Mouse (Mus musculus) T-cell, adult 2 months (primary cell): ENCODE measurements around the gene Ear1.
"Not testable (repeated sequence)": the region's sequence is repeated elsewhere in the genome, so short reads cannot be mapped to it uniquely, and the experiment has no call there.

ENCODE experiments used
- DNase-seq: peaks from one replicate; pipeline ENCODE4 v3.0.0; 2022; ENCODE audit warnings: low spot score

The Ear1 gene

DNA sequence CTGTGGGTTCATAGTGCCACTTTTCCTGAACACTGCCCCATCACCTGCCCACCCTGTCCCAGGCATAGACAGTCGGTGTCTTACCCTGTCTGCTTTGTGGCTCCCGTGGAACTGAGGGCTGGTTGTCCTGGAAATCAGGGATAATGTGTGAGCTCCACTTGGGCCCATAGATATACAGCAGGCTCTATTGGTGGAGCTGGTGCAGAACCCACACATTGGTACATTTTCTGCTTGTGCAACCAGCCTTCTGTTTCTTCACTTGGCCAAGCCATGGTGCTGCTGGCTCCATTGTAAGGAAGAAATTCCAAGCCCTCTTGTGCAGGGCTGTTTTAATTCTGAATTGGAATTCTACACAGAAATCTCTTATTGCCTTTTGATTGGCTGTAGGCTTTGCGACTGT is at the start of gene Ear1:
Ear1 (minus strand) TSS at position 101 of the 400 bp plus-strand sequence.
- not testable (repeated sequence) for DNase-seq

DNA sequence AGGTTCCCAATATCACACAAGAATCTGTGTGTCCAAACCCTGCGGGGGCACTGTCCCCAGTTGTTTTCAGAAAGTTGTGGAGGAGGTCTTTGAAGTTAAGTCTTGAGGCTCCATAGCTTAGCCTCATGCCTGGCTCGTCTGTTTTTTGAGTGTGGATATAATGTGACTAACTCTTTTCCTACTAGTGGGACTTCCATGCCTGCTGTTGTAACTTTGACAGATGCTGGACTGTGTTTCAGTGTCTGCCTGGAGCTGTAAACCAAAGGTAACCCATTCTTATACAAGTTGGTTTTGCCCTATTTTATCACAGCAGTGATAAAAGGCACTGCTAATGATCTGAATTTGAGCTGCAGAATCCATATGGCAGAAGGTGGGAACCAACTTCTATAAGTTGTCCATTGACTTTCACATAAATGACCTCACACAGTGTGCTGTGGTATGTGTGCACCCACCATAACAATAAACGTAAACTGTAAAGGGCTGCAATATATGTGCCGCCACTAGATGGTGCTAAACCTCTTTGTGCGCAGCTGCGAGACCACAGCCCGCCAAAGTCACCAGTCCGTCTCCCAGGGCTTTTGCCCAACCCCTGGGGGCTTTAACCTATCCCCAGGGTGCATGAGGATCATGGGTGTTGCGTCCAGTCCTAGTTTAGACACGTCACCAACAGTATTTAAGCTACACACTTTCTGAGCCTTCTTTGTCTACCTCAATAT is 49.5 kb upstream of the Ear1 start, which contains the start of gene Gm8113:
Gm8113 (plus strand) TSS at position 703 of the 716 bp plus-strand sequence.
- peak; percentile 27 for DNase-seq

DNA sequence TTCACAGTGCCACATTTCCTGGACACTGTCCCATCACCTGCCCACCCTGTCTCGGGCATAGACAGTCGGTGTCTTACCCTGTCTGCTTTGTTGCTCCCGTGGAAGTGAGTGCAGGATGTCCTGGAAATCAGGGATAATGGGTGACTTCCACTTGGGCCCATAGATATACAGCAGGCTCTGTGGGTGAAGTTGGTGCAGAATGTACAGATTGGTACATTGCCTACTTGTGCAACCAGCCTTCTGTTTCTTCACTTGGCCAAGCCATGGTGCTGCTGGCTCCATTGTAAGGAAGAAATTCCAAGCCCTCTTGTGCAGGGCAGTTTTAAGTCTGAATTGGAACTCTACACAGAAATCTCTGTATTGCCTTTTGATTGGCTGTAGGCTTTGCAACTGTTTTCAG is 48.1 kb upstream of the Ear1 start, which contains the start of gene Ear10:
Ear10 (minus strand) TSS at position 101 of the 400 bp plus-strand sequence.
- not testable (repeated sequence) for DNase-seq

DNA sequence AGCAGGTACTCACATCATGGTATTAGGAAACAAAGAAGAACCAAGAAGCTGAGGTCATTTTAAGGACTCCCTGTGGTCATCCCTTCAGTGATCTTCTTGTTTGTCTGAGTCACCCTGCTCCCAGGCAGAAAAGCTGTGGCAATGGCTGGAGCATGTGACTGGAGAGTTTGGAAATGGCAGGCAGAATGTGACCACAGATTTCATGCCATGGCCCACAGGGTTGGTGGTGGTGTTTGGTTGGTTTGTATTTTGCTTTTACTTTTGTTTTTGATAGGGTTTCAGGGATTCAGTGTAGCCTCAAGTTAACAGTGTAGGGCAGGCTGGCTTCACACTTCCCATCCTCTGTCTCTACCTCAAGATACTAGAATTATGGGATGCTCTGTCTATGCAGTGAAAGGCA is 42.9 kb upstream of the Ear1 start:
- DNase-seq, result not testable (repeated sequence)

DNA sequence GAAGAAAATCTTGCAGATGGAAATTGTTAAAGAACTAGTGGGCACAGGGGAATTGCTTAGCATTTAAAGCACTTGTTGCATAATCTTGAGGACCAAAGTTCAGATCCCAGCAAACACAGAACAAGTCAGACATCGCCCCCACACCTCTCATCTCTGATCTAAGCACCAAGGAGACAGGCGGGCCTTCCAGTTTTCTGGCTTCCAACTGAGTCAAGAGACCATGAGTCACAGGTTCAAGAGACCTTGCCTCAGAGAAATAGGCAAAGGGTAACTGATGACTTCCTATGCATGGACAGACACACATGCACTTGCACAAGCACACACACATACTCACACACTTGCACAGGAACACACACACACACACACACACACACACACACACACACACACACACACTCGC is 23.3 kb upstream of the Ear1 start:
- DNase-seq, result not testable (repeated sequence)

DNA sequence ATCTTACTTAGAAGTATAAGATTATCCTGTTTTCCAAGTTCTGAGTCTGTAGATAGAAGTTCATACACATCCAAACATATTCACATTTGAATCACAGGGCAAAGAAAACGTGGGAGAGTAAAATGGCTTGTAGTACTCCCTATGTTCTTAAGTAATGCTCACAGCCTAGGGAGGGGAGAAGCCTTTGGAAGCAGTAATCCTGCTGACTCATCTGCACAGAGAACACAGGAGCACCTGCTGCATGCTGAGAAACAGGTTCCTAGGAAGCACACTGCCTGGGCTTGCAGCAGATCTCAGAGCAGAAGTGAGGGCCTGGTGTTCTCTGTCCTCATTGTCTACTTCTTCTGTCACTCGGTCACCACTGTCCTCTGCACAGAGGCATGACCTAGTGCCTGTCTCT is 20.0 kb upstream of the Ear1 start:
- DNase-seq, result not testable (repeated sequence)

DNA sequence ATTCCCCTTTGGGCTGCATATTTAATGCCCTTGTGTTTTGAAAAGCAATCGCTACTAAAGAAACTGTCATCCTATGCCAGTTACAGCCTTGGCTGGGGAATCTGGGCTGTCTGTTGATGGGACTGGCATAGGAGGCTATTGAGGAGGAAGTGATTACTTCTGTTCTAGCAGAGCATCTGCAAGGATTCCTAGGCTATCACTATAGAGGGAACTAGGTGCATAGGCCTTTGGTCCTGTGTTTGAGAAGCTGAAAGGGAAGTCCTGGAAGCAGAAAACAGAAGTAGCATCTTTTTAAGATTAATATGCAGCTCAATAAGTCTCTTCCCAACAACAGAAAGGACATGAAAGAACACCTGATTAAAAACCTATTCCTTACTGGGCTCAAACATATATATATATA is 16.0 kb upstream of the Ear1 start:
- not testable (repeated sequence) for DNase-seq

DNA sequence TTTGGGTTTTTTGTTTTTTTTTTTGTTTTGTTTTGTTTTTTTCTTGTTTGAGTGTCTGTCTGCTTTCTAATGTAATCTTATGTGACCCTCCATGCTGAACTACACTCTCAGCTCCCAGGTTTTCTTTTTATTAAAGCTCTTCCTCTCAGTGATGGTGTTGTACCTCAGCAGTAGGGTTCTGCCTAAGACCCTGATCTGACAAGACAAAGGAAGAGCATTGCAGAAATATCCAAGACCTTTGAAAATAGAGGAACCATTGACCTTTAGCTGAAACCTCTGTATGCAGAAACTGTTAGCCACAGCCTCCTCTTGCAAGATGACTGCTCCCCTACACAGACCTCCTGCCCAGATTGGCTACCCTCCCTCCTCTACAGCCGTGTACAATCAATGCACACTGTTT is 10.9 kb upstream of the Ear1 start:
- not testable (repeated sequence) for DNase-seq

DNA sequence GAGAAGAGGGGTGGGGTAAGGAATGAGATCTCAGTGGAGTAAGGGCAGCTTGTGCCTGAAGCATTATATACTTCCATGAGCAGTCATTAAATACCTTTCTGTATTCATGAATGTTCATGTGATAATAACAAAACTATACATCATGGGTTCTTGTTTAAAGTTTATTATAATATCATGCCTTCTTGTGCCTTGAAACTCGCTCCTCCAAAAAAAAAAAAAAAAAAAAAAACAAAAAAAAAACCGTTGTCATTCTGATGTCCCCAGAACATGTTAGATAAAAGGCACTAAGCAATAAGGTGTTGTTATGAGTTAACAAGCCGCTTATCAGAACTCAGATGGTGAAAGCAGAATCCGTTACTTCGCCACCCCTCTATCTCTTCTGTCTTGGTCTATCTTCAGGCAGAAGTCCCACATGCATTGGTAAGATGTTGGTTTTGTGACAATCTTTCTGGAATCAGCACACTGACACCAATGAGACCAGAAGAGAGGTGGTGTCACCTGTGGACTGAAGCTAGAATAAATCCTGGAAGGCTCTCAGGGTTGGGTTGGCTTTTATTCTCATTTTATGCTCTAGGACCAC is 4.7 kb upstream of the Ear1 start:
- not testable (repeated sequence) for DNase-seq

DNA sequence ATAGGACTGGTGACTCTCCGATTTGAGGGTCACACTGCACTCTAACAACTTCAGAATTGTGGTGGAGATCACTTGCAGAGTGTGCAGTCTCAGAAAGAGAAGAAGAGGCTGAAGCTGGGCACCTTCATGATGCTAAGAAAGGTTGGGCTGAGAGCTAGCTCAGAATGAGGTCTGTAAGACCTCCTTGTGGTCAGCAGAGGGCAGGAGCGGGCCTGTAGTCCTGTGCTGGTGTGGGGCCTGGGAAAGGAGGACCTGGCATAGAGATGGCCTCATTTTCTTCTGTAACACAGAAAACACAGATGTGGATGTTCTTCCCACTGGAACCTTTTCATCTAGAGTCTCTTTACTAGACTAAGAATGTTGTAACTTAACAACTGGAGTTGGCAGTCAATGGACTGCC is 2.5 kb upstream of the Ear1 start:
- not testable (repeated sequence) for DNase-seq

DNA sequence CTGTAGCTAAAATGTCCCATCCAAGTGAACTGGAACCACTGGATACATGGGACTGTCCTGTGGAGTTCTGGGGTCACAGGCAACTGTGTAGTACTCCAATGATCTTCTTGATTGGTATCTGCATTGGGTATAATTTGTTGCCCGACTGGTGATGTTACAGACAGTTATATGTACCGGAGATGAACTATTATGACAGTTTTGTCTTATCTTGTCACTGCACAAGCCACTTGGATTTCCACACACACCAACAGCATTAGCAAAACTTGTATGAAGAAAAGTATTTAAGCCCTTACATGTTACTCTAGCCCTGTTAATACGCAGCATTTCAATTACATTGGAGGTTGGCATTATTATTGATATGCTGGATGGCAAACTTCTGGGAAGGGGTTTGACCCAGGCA is 455 bp downstream of the Ear1 start:
- DNase-seq, result not testable (repeated sequence)

DNA sequence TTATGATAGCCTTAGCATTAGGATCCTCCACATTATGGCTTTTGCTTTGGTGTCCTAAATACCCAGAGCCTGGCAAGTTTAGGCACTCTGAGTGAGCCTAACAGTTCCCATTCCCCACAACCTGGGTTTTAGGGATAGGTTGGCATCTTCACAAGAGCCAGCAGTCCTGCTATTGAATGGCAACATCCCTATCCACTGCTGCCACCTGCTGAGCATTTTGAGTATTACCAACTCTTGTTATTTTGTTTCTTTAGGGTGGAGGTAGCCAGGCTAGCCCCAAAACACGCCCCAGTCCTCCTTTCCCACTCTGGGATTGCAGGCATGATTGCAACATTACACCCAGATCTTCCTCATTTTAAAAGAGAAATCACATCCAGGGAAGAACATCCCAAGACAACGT is 14.8 kb downstream of the Ear1 start:
- DNase-seq, result not testable (repeated sequence)

DNA sequence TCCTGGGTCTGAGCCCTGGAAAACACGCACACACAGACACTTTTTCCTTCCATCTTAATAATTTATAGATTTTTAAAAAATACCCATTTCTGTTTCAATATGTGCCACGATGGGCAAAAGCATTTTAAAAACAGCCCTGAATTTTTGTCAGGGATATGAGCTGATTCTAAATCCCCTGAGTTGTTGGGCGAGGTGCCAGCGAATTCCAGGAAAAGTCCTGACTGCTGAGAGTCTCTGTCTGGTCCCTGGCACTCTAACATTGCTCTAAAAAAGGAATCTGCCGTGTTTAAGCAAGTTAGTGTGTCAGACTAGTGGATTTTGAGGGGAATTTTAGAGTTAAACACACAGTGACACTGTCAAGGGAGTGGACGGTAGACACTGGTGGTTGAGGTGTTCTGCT is 15.9 kb downstream of the Ear1 start:
- not testable (repeated sequence) for DNase-seq

DNA sequence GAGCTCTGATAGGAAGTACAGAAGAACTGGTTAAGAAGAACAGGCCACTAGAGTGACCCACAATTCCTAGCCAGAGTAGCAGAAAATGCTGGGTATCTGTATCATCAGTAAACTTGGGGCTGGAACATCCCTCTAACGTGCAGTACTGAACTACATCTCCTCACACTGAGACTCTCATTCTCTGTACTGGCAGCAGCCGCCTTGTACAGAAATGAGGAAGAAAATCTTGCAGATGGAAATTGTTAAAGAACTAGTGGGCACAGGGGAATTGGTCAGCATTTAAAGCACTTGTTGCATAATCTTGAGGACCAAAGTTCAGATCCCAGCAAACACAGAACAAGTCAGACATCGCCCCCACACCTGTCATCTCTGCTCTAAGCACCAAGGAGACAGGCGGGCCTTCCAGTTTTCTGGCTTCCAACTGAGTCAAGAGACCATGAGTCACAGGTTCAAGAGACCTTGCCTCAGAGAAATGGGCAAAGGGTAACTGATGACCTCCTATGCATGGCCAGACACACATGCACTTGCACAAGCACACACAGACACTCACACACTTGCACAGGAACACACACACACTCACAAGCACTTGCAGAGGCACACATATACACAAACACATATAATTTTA is 31.3 kb downstream of the Ear1 start:
- DNase-seq, result not testable (repeated sequence)

DNA sequence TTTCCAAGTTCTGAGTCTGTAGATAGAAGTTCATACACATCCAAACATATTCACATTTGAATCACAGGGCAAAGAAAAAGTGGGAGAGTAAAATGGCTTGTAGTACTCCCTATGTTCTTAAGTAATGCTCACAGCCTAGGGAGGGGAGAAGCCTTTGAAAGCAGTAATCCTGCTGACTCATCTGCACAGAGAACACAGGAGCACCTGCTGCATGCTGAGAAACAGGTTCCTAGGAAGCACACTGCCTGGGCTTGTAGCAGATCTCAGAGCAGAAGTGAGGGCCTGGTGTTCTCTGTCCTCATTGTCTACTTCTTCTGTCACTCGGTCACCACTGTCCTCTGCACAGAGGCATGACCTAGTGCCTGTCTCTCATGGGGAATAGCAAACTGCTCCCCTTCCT is 34.3 kb downstream of the Ear1 start:
- DNase-seq, result not testable (repeated sequence)

DNA sequence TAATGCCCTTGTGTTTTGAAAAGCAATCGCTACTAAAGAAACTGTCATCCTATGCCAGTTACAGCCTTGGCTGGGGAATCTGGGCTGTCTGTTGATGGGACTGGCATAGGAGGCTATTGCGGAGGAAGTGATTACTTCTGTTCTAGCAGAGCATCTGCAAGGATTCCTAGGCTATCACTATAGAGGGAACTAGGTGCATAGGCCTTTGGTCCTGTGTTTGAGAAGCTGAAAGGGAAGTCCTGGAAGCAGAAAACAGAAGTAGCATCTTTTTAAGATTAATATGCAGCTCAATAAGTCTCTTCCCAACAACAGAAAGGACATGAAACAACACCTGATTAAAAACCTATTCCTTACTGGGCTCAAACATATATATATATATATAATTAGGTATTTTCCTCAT is 40.0 kb downstream of the Ear1 start:
- not testable (repeated sequence) for DNase-seq

DNA sequence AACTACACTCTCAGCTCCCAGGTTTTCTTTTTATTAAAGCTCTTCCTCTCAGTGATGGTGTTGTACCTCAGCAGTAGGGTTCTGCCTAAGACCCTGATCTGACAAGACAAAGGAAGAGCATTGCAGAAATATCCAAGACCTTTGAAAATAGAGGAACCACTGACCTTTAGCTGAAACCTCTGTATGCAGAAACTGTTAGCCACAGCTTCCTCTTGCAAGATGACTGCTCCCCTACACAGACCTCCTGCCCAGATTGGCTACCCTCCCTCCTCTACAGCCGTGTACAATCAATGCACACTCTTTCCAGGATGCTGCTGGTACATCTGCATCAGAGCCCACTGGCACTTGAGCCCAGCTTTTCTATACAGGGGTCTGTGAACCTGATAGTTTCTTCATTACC is 44.9 kb downstream of the Ear1 start:
- DNase-seq, result not testable (repeated sequence)

DNA sequence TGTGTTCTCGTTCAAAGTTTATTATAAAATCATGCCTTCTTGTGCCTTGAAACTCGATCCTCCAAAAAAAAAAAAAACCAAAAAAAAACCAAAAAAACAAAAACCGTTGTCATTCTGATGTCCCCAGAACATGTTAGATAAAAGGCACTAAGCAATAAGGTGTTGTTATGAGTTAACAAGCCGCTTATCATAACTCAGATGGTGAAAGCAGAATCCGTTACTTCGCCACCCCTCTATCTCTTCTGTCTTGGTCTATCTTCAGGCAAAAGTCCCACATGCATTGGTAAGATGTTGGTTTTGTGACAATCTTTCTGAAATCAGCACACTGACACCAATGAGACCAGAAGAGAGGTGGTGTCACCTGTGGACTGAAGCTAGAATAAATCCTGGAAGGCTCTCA is 51.1 kb downstream of the Ear1 start:
- DNase-seq, result not testable (repeated sequence)

DNA sequence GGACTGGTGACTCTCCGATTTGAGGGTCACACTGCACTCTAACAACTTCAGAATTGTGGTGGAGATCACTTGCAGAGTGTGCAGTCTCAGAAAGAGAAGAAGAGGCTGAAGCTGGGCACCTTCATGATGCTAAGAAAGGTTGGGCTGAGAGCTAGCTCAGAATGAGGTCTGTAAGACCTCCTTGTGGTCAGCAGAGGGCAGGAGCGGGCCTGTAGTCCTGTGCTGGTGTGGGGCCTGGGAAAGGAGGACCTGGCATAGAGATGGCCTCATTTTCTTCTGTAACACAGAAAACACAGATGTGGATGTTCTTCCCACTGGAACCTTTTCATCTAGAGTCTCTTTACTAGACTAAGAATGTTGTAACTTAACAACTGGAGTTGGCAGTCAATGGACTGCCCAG is 53.4 kb downstream of the Ear1 start:
- DNase-seq, result not testable (repeated sequence)

DNA sequence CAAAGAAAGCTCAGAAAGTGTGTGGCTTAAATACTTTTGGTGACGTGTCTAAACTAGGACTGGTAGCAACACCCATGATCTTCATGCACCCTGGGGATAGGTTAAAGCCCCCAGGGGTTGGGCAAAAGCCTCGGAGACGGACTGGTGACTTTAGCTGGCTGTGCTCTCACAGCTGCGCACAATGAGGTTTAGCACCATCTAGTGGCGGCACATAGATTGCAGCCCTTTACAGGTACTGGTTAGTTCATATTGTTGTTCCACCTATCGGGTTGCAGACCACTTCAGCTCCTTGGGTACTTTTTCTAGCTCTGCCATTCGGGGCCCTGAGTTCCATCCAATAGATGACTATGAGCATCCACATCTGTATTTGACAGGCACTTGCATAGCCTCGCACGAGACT is 62.9 kb downstream of the Ear1 start:
- not testable (repeated sequence) for DNase-seq

DNA sequence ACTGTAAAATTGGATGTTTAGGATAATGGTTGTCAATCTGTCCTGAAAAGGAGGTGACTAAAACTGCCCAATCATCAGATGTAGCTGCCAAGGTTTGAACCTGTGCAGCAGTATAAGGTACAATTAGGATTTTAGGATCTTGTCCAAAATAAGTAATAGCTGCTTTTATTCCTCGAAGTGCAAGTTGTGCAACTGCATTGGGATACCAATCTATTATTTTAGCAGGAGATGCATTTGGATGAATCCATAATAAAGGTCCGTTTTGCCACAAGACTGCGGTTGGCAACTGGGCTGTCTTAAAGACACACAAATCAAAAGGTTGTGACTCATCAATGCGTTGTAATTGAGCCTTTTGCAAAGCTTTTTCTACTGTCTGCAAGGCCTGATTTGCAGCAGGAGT is 67.2 kb downstream of the Ear1 start:
- not testable (repeated sequence) for DNase-seq

DNA sequence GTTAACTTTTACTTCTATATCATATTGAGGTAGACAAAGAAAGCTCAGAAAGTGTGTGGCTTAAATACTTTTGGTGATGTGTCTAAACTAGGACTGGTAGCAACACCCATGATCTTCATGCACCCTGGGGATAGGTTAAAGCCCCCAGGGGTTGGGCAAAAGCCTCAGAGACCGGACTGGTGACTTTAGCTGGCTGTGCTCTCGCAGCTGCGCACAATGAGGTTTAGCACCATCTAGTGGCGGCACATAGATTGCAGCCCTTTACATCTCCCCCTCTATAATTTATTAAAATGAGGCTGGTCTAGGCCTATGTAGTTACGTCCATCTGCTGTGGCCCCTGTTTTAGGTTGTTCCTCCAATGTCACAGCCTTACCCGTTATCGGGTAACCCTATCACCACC is 70.9 kb downstream of the Ear1 start:
- not testable (repeated sequence) for DNase-seq

DNA sequence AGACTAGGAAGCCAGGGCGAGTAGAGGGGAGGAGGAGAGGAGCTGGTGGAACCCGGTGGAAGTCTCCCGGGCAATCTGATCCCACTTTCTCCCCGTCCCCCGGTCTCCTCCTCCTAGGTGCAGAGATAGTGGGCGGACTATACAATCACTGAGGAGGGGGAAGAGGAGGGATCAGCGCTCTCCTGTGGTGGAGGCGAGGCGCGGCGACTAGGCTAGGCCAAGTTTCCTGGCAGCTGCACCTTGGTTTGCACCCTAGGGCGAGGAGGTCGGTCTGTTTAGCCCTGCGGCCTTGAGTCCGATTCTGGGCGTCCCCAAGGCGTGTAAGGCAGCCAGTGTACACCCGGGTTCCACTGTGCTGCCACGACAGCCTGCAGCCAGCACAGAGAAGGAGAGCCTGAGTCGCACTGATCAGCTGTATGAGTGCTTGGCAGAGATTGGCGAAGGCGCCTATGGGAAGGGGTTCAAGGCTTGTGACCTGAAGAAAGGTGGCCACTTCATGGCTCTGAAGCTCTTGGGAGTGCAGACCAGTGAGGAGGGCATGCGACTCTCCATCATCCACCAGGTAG is 78.3 kb downstream of the Ear1 start:
- DNase-seq, result not testable (repeated sequence)
